Mouse (Mus musculus): ENCODE measurements around the gene Plekhm3. TPM values are rescaled to one million over a fixed set of nuclear protein-coding genes. Genes with fewer than 3 reads are reported as not detected.

Gene Plekhm3
- total RNA-seq, 1 experiment = 9.8 TPM

DNA sequence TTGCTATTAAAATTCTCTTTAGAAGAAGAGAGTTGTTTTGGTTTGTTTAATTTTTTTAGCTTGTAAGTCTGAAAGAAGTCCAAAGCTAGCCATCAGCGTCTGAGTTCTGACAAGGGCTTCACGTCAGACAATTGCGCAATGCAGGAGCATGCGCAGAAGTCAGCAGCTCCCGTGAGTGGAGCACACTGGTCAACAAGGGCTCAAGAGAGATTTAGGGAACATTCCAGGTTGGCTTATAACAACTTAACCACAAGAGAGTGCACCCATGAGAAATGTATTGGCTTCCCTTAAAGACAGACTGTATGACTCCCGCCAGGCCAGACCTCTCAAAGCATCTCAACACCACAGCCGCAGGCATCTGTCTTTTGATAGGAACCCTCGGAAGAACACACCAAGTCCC lies 203.5 kb downstream of the Plekhm3 start:
- no peak overlapping the region for H3K4me3 ChIP-seq (ENCODE audit: insufficient read depth in 1 of 2, low read depth in 1 of 2, low read length in 2 of 2, poor library complexity in 1 of 2, severe bottlenecking in 1 of 2)
- TF ChIP-seq HCFC1 (IDR thresholded peaks at IDR 0.05; ENCODE audit: borderline replicate concordance, insufficient read depth, low read length) (no peak), ZNF384 (IDR thresholded peaks at IDR 0.05; ENCODE audit: low read depth, low read length) (no peak), ZC3H11A (IDR thresholded peaks at IDR 0.05; ENCODE audit: borderline replicate concordance, low read depth, low read length) (no peak), CHD2 (IDR thresholded peaks at IDR 0.05; ENCODE audit: low read depth, low read length) (no peak), MAFK (IDR thresholded peaks at IDR 0.05; ENCODE audit: insufficient read depth, low read depth, low read length) (no peak)
- no peak overlapping the region for H3K9ac ChIP-seq (ENCODE audit: insufficient read depth, low read depth, low read length, poor library complexity, severe bottlenecking)
- no peaks in the 10 kb centered on the region for H3K36me3 ChIP-seq (ENCODE audit: control insufficient read depth, insufficient read depth, low read length, poor library complexity, severe bottlenecking)
- in situ Hi-C loops (cut with MboI; ENCODE audit: low sequenced_read_pairs in 2 of 2, unreplicated experiment in 2 of 2) = no loop called here
- no peaks in the 10 kb centered on the region for H3K9me3 ChIP-seq (ENCODE audit: control insufficient read depth, insufficient read depth, low read depth, low read length)
- DNase-seq (ENCODE audit: low read depth, low spot score) = no peak
- no peaks in the 10 kb centered on the region for H3K4me1 ChIP-seq (ENCODE audit: control insufficient read depth in 2 of 2, insufficient read depth in 2 of 2, low read length in 2 of 2, poor library complexity in 1 of 2)
- H3K27ac ChIP-seq (ENCODE audit: insufficient read depth, low read depth, low read length, poor library complexity, severe bottlenecking) = no peak overlapping the region

DNA sequence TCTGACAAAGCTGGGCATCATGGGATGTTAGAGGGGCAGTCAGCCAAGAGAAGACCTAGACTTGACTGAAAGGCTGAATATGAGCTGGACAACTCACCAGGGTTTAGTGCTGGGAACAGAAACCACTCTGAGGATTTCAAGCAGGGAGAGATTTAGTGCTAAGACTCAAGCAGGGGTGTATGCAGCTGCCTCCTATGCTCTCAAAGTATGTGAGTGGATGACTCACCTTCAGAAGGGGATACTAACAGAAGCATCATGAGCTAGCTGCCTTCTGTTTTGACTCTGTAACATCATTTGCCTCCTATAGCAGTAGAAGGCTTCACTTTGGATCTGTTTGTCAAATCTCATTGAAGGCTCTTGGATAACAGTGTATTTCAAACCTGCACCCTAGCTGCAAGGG lies 212.0 kb downstream of the Plekhm3 start:
- in situ Hi-C loops (cut with MboI; ENCODE audit: low sequenced_read_pairs in 2 of 2, unreplicated experiment in 2 of 2) = no loop called here
- no peak for DNase-seq (ENCODE audit: low read depth, low spot score)

GRCm38 (mm10) chr1:64742741-64743408 lies 213.7 kb downstream of the Plekhm3 start:
- Histone ChIP-seq H3K9me3 (ENCODE audit: control insufficient read depth, insufficient read depth, low read depth, low read length) (no peaks in the 10 kb centered on the region), H3K4me3 (ENCODE audit: insufficient read depth in 1 of 2, low read depth in 1 of 2, low read length in 2 of 2, poor library complexity in 1 of 2, severe bottlenecking in 1 of 2) (0 out of 4 replicates have a peak overlapping the region, but pooled peaks of 1 of the 2 experiments have one; percentile 30), H3K9ac (ENCODE audit: insufficient read depth, low read depth, low read length, poor library complexity, severe bottlenecking) (no peak overlapping the region), H3K4me1 (ENCODE audit: control insufficient read depth in 2 of 2, insufficient read depth in 2 of 2, low read length in 2 of 2, poor library complexity in 1 of 2) (peaks cover 3 to 10% of the 10 kb centered on the region in 2 experiments; a peak in 2 of 4 replicates), H3K27ac (ENCODE audit: insufficient read depth, low read depth, low read length, poor library complexity, severe bottlenecking) (no peak overlapping the region), H3K36me3 (ENCODE audit: control insufficient read depth, insufficient read depth, low read length, poor library complexity, severe bottlenecking) (no peaks in the 10 kb centered on the region)
- no peak for DNase-seq (ENCODE audit: low read depth, low spot score)
- in situ Hi-C loops (cut with MboI; ENCODE audit: low sequenced_read_pairs in 2 of 2, unreplicated experiment in 2 of 2) = no loop called here
- TF ChIP-seq ZNF384 (IDR thresholded peaks at IDR 0.05; ENCODE audit: low read depth, low read length) (no peak), MAFK (IDR thresholded peaks at IDR 0.05; ENCODE audit: insufficient read depth, low read depth, low read length) (no peak), HCFC1 (IDR thresholded peaks at IDR 0.05; ENCODE audit: borderline replicate concordance, insufficient read depth, low read length) (no peak), CHD2 (IDR thresholded peaks at IDR 0.05; ENCODE audit: low read depth, low read length) (no peak), ZC3H11A (IDR thresholded peaks at IDR 0.05; ENCODE audit: borderline replicate concordance, low read depth, low read length) (no peak)

More for the DNA sequence above, 212.0 kb downstream of the Plekhm3 start:
- TF ChIP-seq ZNF384 (IDR thresholded peaks at IDR 0.05; ENCODE audit: low read depth, low read length) = no peak
- no peak for TF ChIP-seq MAFK (IDR thresholded peaks at IDR 0.05; ENCODE audit: insufficient read depth, low read depth, low read length)
- TF ChIP-seq HCFC1 (IDR thresholded peaks at IDR 0.05; ENCODE audit: borderline replicate concordance, insufficient read depth, low read length) = no peak
- TF ChIP-seq CHD2 (IDR thresholded peaks at IDR 0.05; ENCODE audit: low read depth, low read length) = no peak
- no peak for TF ChIP-seq ZC3H11A (IDR thresholded peaks at IDR 0.05; ENCODE audit: borderline replicate concordance, low read depth, low read length)
- H3K36me3 ChIP-seq (ENCODE audit: control insufficient read depth, insufficient read depth, low read length, poor library complexity, severe bottlenecking) = no peaks in the 10 kb centered on the region
- peaks cover 3 to 7% of the 10 kb centered on the region in 2 experiments; a peak in 2 of 4 replicates for H3K4me1 ChIP-seq (ENCODE audit: control insufficient read depth in 2 of 2, insufficient read depth in 2 of 2, low read length in 2 of 2, poor library complexity in 1 of 2)
- H3K9ac ChIP-seq (ENCODE audit: insufficient read depth, low read depth, low read length, poor library complexity, severe bottlenecking) = no peak overlapping the region
- no peak overlapping the region for H3K4me3 ChIP-seq (ENCODE audit: insufficient read depth in 1 of 2, low read depth in 1 of 2, low read length in 2 of 2, poor library complexity in 1 of 2, severe bottlenecking in 1 of 2)
- no peak overlapping the region for H3K27ac ChIP-seq (ENCODE audit: insufficient read depth, low read depth, low read length, poor library complexity, severe bottlenecking)
- H3K9me3 ChIP-seq (ENCODE audit: control insufficient read depth, insufficient read depth, low read depth, low read length) = no peaks in the 10 kb centered on the region

- Histone ChIP-seq H3K9ac (ENCODE audit: insufficient read depth, low read depth, low read length, poor library complexity, severe bottlenecking) (peak overlapping the region; percentile 63), H3K36me3 (ENCODE audit: control insufficient read depth, insufficient read depth, low read length, poor library complexity, severe bottlenecking) (peaks cover 24% of the 10 kb centered on the region), H3K27ac (ENCODE audit: insufficient read depth, low read depth, low read length, poor library complexity, severe bottlenecking) (no peak overlapping the region), H3K9me3 (ENCODE audit: control insufficient read depth, insufficient read depth, low read depth, low read length) (no peaks in the 10 kb centered on the region), H3K4me1 (ENCODE audit: control insufficient read depth in 2 of 2, insufficient read depth in 2 of 2, low read length in 2 of 2, poor library complexity in 1 of 2) (peaks cover 5 to 10% of the 10 kb centered on the region in 2 experiments; a peak in 3 of 4 replicates), H3K4me3 (ENCODE audit: insufficient read depth in 1 of 2, low read depth in 1 of 2, low read length in 2 of 2, poor library complexity in 1 of 2, severe bottlenecking in 1 of 2) (peak overlapping the region; percentile 63 to 80)
- in situ Hi-C loops (cut with MboI; ENCODE audit: low sequenced_read_pairs in 2 of 2, unreplicated experiment in 2 of 2) = no loop called here
- TF ChIP-seq HCFC1 (IDR thresholded peaks at IDR 0.05; ENCODE audit: borderline replicate concordance, insufficient read depth, low read length) = no peak
- TF ChIP-seq MAFK (IDR thresholded peaks at IDR 0.05; ENCODE audit: insufficient read depth, low read depth, low read length) = no peak
- TF ChIP-seq ZC3H11A (IDR thresholded peaks at IDR 0.05; ENCODE audit: borderline replicate concordance, low read depth, low read length) = no peak
- no peak for TF ChIP-seq CHD2 (IDR thresholded peaks at IDR 0.05; ENCODE audit: low read depth, low read length)
- no peak for TF ChIP-seq ZNF384 (IDR thresholded peaks at IDR 0.05; ENCODE audit: low read depth, low read length)
- no peak for DNase-seq (ENCODE audit: low read depth, low spot score)
Observed at GRCm38 (mm10) chr1:64738661-64739082, 218.0 kb downstream of the Plekhm3 start.
